Mouse (Mus musculus) left cerebral cortex, adult 8-10 months (tissue): ENCODE data around the gene Zfp804a. TPM values are rescaled to one million over a fixed set of nuclear protein-coding genes. Genes with fewer than 3 reads are reported as not detected.

Experiments
- DNase-seq, 2 experiments: peaks; one replicate each; pipeline ENCODE4 v3.0.0; 2022; ENCODE audit warnings: low spot score in 2 of 2
- total RNA-seq, 4 experiments: library from RNA; stranded (reverse); gene quantifications; 2 replicates each; pipeline ENCODE4 v1.2.4; 2022

Gene Zfp804a
- total RNA-seq, 4 experiments from 2014 or later: 15.1 to 19.2 (median 16.8) TPM

DNA sequence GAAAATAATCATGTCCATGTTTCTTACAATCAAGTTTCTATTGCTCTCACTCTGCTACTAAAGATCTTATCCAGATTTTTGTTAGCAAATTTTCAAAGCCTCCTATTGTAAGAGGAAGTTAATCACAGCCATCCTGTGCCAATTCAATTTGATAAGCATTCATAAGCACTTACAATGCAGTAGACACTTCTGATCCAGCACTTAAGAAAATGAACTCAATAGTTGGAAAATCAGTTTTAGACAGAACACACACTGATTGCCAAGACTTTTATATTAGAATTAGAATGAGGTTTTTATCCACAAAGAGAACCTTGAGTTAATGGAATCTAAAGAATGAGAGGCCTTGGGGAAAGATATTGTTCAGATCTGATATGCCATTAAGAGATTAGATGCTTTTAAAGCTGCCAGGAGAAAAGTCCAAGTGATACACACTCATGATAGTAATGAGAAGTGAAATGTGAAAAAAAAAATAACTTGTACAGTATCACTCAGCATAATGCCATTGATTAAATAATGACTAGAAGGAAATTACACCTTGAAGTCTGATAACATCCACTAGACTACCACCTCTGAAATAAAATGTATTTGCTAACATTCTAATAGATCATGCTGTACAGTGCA, 194.0 kb downstream of the Zfp804a start:
- DNase-seq: no peak

- no peak for DNase-seq
Measured at GRCm38 (mm10) chr2:82253382-82253781, 200.4 kb downstream of the Zfp804a start.

DNA sequence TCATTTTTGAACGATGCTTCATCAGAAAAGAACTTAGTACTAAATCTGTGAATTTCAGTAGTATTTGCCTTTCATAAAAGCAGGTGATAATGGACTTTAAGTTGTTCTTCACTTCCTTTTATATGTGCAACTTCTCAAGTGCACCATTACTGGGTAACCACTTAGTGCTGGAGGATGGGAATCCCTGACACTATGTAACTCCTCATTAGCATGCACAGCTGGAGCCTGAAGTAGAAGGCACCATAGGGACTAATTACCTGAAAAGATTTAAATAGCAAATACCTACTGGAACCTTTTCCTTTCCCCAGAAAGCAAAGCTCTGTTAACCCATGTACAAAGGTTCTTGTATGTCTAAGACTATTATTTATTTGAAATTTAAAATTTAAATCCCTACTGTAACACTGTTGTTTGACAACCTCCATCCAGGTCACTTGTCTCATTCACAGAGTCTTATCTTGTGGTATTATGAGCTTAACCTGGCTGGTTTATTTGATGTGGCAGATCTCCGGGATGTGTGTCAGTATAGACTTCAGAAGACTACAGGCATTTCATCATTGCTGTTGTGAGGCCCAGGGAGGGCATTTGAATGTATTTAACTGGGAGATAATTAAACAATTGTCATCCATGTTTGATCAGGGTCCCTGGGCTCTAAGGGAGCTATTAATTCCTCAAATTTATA, 229.7 kb downstream of the Zfp804a start:
- no peak for DNase-seq

- DNase-seq: no peak
Measured at GRCm38 (mm10) chr2:82294932-82295493, 242.0 kb downstream of the Zfp804a start.
